ENCODE assay signal across 9 mouse cellular contexts in genomic region chr1:153191237-153191942, GRCm38 (mm10). TPM values are rescaled to one million over a fixed set of nuclear protein-coding genes. Genes with fewer than 3 reads are reported as not detected.
DNase-seq lines count a peak whose midpoint lies in the region; ATAC-seq and TF ChIP-seq lines count a peak whose summit lies in the region.
"Had no signal": no experiment of that assay in that cellular context is flagged by ENCODE, and none has a peak within 500 bp of the region (broad histone marks: within the 10 kb centered on the region; RNA-seq: fewer than 3 reads in every experiment).

No protein-coding gene starts in this region.

- peaks cover 14% of the 10 kb centered on the region for H3K27me3 ChIP-seq in embryonic facial prominence, embryonic 12.5 days
- peaks cover 27% of the 10 kb centered on the region for H3K27me3 ChIP-seq in embryonic facial prominence, embryonic 10.5 days (replicated peaks; ENCODE audit: low read depth, poor library complexity, severe bottlenecking)
- peaks cover 22% of the 10 kb centered on the region for H3K27me3 ChIP-seq in embryonic facial prominence, embryonic 13.5 days
- H3K27me3 ChIP-seq in hindbrain, postnatal 0 days (ENCODE audit: insufficient read depth, low read length): peaks cover 8% of the 10 kb centered on the region; the same call in 1 of the 2 replicates
- peaks cover 19% of the 10 kb centered on the region for H3K27me3 ChIP-seq in midbrain, embryonic 13.5 days

- TF ChIP-seq CTCF in hindbrain, postnatal 0 days (IDR thresholded peaks at IDR 0.05; ENCODE audit: low read depth): no peak

- H3K9ac ChIP-seq in embryonic facial prominence, embryonic 12.5 days: no peak overlapping the region
- H3K9ac ChIP-seq in embryonic facial prominence, embryonic 13.5 days: no peak overlapping the region
- no peak overlapping the region for H3K9ac ChIP-seq in hindbrain, postnatal 0 days (replicated peaks; ENCODE audit: low read length)
- no peak overlapping the region for H3K9ac ChIP-seq in midbrain, embryonic 13.5 days (replicated peaks)
- H3K9ac ChIP-seq: liver, embryonic 13.5 days had no signal

- no peaks in the 10 kb centered on the region for H3K36me3 ChIP-seq in embryonic facial prominence, embryonic 12.5 days
- no peaks in the 10 kb centered on the region for H3K36me3 ChIP-seq in embryonic facial prominence, embryonic 10.5 days (replicated peaks)
- H3K36me3 ChIP-seq in embryonic facial prominence, embryonic 13.5 days: no peaks in the 10 kb centered on the region
- no peaks in the 10 kb centered on the region for H3K36me3 ChIP-seq in hindbrain, postnatal 0 days (ENCODE audit: insufficient read depth, low read length)
- H3K36me3 ChIP-seq in midbrain, embryonic 13.5 days: no peaks in the 10 kb centered on the region
- H3K36me3 ChIP-seq: liver, embryonic 13.5 days had no signal

- intact Hi-C loops in gastrocnemius, postnatal 14 days (cut with DNase I; ENCODE audit: low total_unique reads): no loop called here

- 60% methylated on average over 15 of the region's 15 CpGs for WGBS in embryonic facial prominence, embryonic 12.5 days
- WGBS in embryonic facial prominence, embryonic 10.5 days: 74% methylated on average over 15 of the region's 15 CpGs
- 54% methylated on average over 15 of the region's 15 CpGs for WGBS in embryonic facial prominence, embryonic 13.5 days
- WGBS in hindbrain, postnatal 0 days: 39% methylated on average over 15 of the region's 15 CpGs
- 41% methylated on average over 15 of the region's 15 CpGs for WGBS in midbrain, embryonic 13.5 days

- no peak overlapping the region for H3K4me3 ChIP-seq in embryonic facial prominence, embryonic 12.5 days
- H3K4me3 ChIP-seq in embryonic facial prominence, embryonic 10.5 days: no peak overlapping the region
- no peak overlapping the region for H3K4me3 ChIP-seq in embryonic facial prominence, embryonic 13.5 days
- H3K4me3 ChIP-seq in hindbrain, postnatal 0 days (ENCODE audit: low read length): no peak overlapping the region
- H3K4me3 ChIP-seq in midbrain, embryonic 13.5 days (replicated peaks): no peak overlapping the region
- H3K4me3 ChIP-seq: liver, embryonic 13.5 days had no signal

- H3K4me1 ChIP-seq in embryonic facial prominence, embryonic 12.5 days: peaks cover 15% of the 10 kb centered on the region
- H3K4me1 ChIP-seq in embryonic facial prominence, embryonic 10.5 days: peaks cover 9% of the 10 kb centered on the region
- peaks cover 22% of the 10 kb centered on the region for H3K4me1 ChIP-seq in embryonic facial prominence, embryonic 13.5 days
- peaks cover 9% of the 10 kb centered on the region; the same call in 1 of the 2 replicates for H3K4me1 ChIP-seq in hindbrain, postnatal 0 days (ENCODE audit: insufficient read depth, low read length)
- peaks cover 21% of the 10 kb centered on the region for H3K4me1 ChIP-seq in midbrain, embryonic 13.5 days (replicated peaks)
- H3K4me1 ChIP-seq: liver, embryonic 13.5 days had no signal

- no peak overlapping the region for H3K4me2 ChIP-seq in embryonic facial prominence, embryonic 12.5 days (replicated peaks)
- peak overlapping the region; percentile 40 for H3K4me2 ChIP-seq in embryonic facial prominence, embryonic 13.5 days
- H3K4me2 ChIP-seq in hindbrain, postnatal 0 days (ENCODE audit: low read depth, low read length): 0 out of 2 replicates have a peak overlapping the region, but pooled peaks have one; percentile 19
- H3K4me2 ChIP-seq in midbrain, embryonic 13.5 days (replicated peaks): no peak overlapping the region
- H3K4me2 ChIP-seq: liver, embryonic 13.5 days had no signal

- 0 out of 2 replicates have a peak overlapping the region, but pooled peaks have one; percentile 1 for H3K27ac ChIP-seq in embryonic facial prominence, embryonic 12.5 days
- H3K27ac ChIP-seq in embryonic facial prominence, embryonic 10.5 days (replicated peaks): no peak overlapping the region
- peak overlapping the region; percentile 66 for H3K27ac ChIP-seq in embryonic facial prominence, embryonic 13.5 days
- H3K27ac ChIP-seq in hindbrain, postnatal 0 days: no peak overlapping the region
- no peak overlapping the region; the same call in 1 of the 2 replicates for H3K27ac ChIP-seq in midbrain, embryonic 13.5 days
- H3K27ac ChIP-seq: liver, embryonic 13.5 days had no signal

- no peak for ATAC-seq in embryonic facial prominence, embryonic 12.5 days (ENCODE audit: insufficient number of reproducible peaks, insufficient read depth, low FRiP score, low TSS enrichment)
- ATAC-seq in embryonic facial prominence, embryonic 13.5 days (ENCODE audit: insufficient number of reproducible peaks, insufficient read depth, low FRiP score, low TSS enrichment, low read depth): no peak
- ATAC-seq in hindbrain, postnatal 0 days: no peak; the same call in 1 of the 2 replicates
- ATAC-seq in midbrain, embryonic 13.5 days: peak; percentile 61

- no peak for DNase-seq in embryonic facial prominence, embryonic 10.5 days (ENCODE audit: low spot score)
- DNase-seq in hindbrain, postnatal 0 days (ENCODE audit: low spot score): no peak
- no peak for DNase-seq in right cerebral cortex, postnatal 4 days
- DNase-seq in gastrocnemius, postnatal 14 days: no peak
- no peak for DNase-seq in cerebellum, postnatal 14 days
- DNase-seq: liver, embryonic 13.5 days had no signal

- H3K9me3 ChIP-seq in embryonic facial prominence, embryonic 12.5 days: no peaks in the 10 kb centered on the region
- H3K9me3 ChIP-seq in embryonic facial prominence, embryonic 10.5 days: no peaks in the 10 kb centered on the region
- H3K9me3 ChIP-seq in embryonic facial prominence, embryonic 13.5 days: no peaks in the 10 kb centered on the region
- no peaks in the 10 kb centered on the region for H3K9me3 ChIP-seq in hindbrain, postnatal 0 days (ENCODE audit: low read length)
- H3K9me3 ChIP-seq in midbrain, embryonic 13.5 days: no peaks in the 10 kb centered on the region
- H3K9me3 ChIP-seq: liver, embryonic 13.5 days had no signal

RNA-seq across cellular contexts. Expression of gene Lamc2, which starts 5.1 kb away (rescaled TPM):
- 6.8 and 8.3 TPM in 2 replicates for polyA plus RNA-seq in embryonic facial prominence, embryonic 12.5 days (2016; fragmentation: Nextera tagmentation; extraction: Ambion mirVana)
- 6.2 and 6.6 TPM in 2 replicates for polyA plus RNA-seq in embryonic facial prominence, embryonic 10.5 days (2016; fragmentation: Nextera tagmentation; extraction: Ambion mirVana)
- polyA plus RNA-seq in embryonic facial prominence, embryonic 13.5 days (2015; fragmentation: Nextera tagmentation; extraction: Ambion mirVana): 11.0 and 12.7 TPM in 2 replicates
- 5.8 and 6.3 TPM in 2 replicates for total RNA-seq in hindbrain, postnatal 0 days (2014; rRNA removed)
- 3.7 and 4.4 TPM in 2 replicates for polyA plus RNA-seq in hindbrain, postnatal 0 days (2015; fragmentation: Nextera tagmentation; extraction: Ambion mirVana)
- 0.44 and 0.53 TPM in 2 replicates for polyA plus RNA-seq in midbrain, embryonic 13.5 days (2015; fragmentation: Nextera tagmentation; extraction: Ambion mirVana)
- total RNA-seq in gastrocnemius, postnatal 14 days (2021): 1 to 10 TPM; 5.8 to 7.2 TPM

Comparison
In these comparisons a context has a peak if more than half of its experiments do, and no peak if none do; other contexts are left out.
1. H3K27ac ChIP-seq: peak in embryonic facial prominence, embryonic 12.5 days (single experiment) and embryonic facial prominence, embryonic 13.5 days (single experiment); none in embryonic facial prominence, embryonic 10.5 days (single experiment), hindbrain, postnatal 0 days (single experiment) and midbrain, embryonic 13.5 days (single experiment).
2. H3K4me2 ChIP-seq: peak in embryonic facial prominence, embryonic 13.5 days (single experiment) and hindbrain, postnatal 0 days (single experiment); none in embryonic facial prominence, embryonic 12.5 days (single experiment) and midbrain, embryonic 13.5 days (single experiment).